ENCODE assay signal across 11 mouse cellular contexts in genomic region chr5:107121086-107121485, GRCm38 (mm10).
DNase-seq lines count a peak whose midpoint lies in the region; ATAC-seq lines count a peak whose summit lies in the region.
"Had no signal": no experiment of that assay in that cellular context is flagged by ENCODE, and none has a peak within 500 bp of the region (broad histone marks: within the 10 kb centered on the region; RNA-seq: fewer than 3 reads in every experiment).

No protein-coding gene starts in this region.

- H3K27me3 ChIP-seq in kidney, embryonic 15.5 days = no peaks in the 10 kb centered on the region
- no peaks in the 10 kb centered on the region for H3K27me3 ChIP-seq in heart, embryonic 16.5 days (ENCODE audit: control insufficient read depth, insufficient read depth, low read length)

- peak overlapping the region; percentile 38; the same call in 1 of the 2 replicates for H3K27ac ChIP-seq in kidney, embryonic 15.5 days
- H3K27ac ChIP-seq in brown adipose tissue, adult 24 weeks (replicated peaks; ENCODE audit: low read depth, low read length) = peak overlapping the region; percentile 34; the same call in 1 of the 2 replicates
- H3K27ac ChIP-seq in heart, embryonic 16.5 days (ENCODE audit: low read length) = peak overlapping the region; percentile 67
- H3K27ac ChIP-seq: kidney, postnatal 0 days had no signal

- no peak overlapping the region for H3K9ac ChIP-seq in kidney, embryonic 15.5 days
- H3K9ac ChIP-seq in heart, embryonic 16.5 days (ENCODE audit: low read length) = no peak overlapping the region

- H3K4me3 ChIP-seq in kidney, embryonic 15.5 days (replicated peaks) = no peak overlapping the region
- H3K4me3 ChIP-seq in brown adipose tissue, adult 24 weeks (ENCODE audit: insufficient read depth, low read depth, low read length) = no peak overlapping the region
- H3K4me3 ChIP-seq in heart, embryonic 16.5 days (ENCODE audit: low read length) = no peak overlapping the region

- 51% methylated on average over 10 of the region's 10 CpGs for WGBS in kidney, embryonic 15.5 days
- WGBS in heart, embryonic 16.5 days = 48% methylated on average over 10 of the region's 10 CpGs

- H3K9me3 ChIP-seq in kidney, embryonic 15.5 days (replicated peaks) = no peaks in the 10 kb centered on the region
- no peaks in the 10 kb centered on the region for H3K9me3 ChIP-seq in heart, embryonic 16.5 days (replicated peaks; ENCODE audit: control insufficient read depth, low read length)

- peaks cover 9% of the 10 kb centered on the region for H3K36me3 ChIP-seq in kidney, embryonic 15.5 days
- peaks cover 16% of the 10 kb centered on the region for H3K36me3 ChIP-seq in heart, embryonic 16.5 days (ENCODE audit: control insufficient read depth, insufficient read depth)

- DNase-seq in kidney, adult 9 months = no peak
- DNase-seq in lung, postnatal 14 days = peak; percentile 50
- no peak for DNase-seq in thymus, adult 18-20 months
- DNase-seq in right cerebral cortex, postnatal 14 days = no peak
- DNase-seq: right cerebral cortex, postnatal 4 days had no signal

- no peak overlapping the region for H3K4me2 ChIP-seq in kidney, embryonic 15.5 days
- H3K4me2 ChIP-seq in heart, embryonic 16.5 days (ENCODE audit: low read depth, low read length) = no peak overlapping the region

- peaks cover 51% of the 10 kb centered on the region for H3K4me1 ChIP-seq in kidney, embryonic 15.5 days
- H3K4me1 ChIP-seq in brown adipose tissue, adult 24 weeks (ENCODE audit: control insufficient read depth, insufficient read depth, insufficient read length, low read length) = peaks cover 23% of the 10 kb centered on the region
- H3K4me1 ChIP-seq in heart, embryonic 16.5 days (ENCODE audit: control insufficient read depth, insufficient read depth, low read length) = peaks cover 23% of the 10 kb centered on the region

- ATAC-seq in kidney, embryonic 15.5 days (replicated peaks; ENCODE audit: low FRiP score) = no peak
- peak; percentile 38; the same call in 1 of the 2 replicates for ATAC-seq in heart, embryonic 16.5 days (replicated peaks; ENCODE audit: extremely low read depth, insufficient read depth, low FRiP score)
- ATAC-seq in monocyte, adult 5-6 weeks (replicated peaks; ENCODE audit: insufficient number of reproducible peaks, low FRiP score, low TSS enrichment, poor library complexity, severe bottlenecking) = no peak
- ATAC-seq: forebrain, embryonic 16.5 days had no signal
